Mouse (Mus musculus) embryonic facial prominence, embryonic 12.5 days (tissue): ENCODE results near the gene Tcaim. TPM values are rescaled to one million over a fixed set of nuclear protein-coding genes. Genes with fewer than 3 reads are reported as not detected.
"Not testable (repeated sequence)": the region's sequence is repeated elsewhere in the genome, so short reads cannot be mapped to it uniquely, and the experiment has no call there.

ENCODE experiments used
- ATAC-seq: fragments of 200-750 bp; cut with Nextera tagmentation; 2 replicates; pipeline ENCODE4 v1.8.0; 2017; ENCODE audit not compliant: insufficient number of reproducible peaks, insufficient read depth, low FRiP score, low TSS enrichment
- H3K27ac ChIP-seq: fragments of 300-500 bp; sonication (generic); 2 replicates; pipeline ENCODE4 v1.5.1; 2016; ENCODE audit warnings: mild to moderate bottlenecking
- H3K27me3 ChIP-seq: fragments of 300-500 bp; sonication (generic); 2 replicates; pipeline ENCODE4 v1.6.1; 2016; ENCODE audit warnings: mild to moderate bottlenecking, moderate library complexity
- H3K36me3 ChIP-seq: fragments of 300-500 bp; sonication (generic); 2 replicates; pipeline ENCODE4 v1.6.1; 2016; ENCODE audit warnings: mild to moderate bottlenecking
- H3K4me1 ChIP-seq: fragments of 300-500 bp; sonication (generic); 2 replicates; pipeline ENCODE4 v1.6.1; 2016
- H3K4me2 ChIP-seq: fragments of 300-500 bp; sonication (generic); replicated peaks from 2 replicates; pipeline ENCODE4 v1.6.1; 2016; ENCODE audit warnings: mild to moderate bottlenecking, moderate library complexity
- H3K4me3 ChIP-seq: fragments of 300-500 bp; sonication (generic); 2 replicates; pipeline ENCODE4 v1.5.1; 2016; ENCODE audit warnings: mild to moderate bottlenecking
- H3K9ac ChIP-seq: fragments of 300-500 bp; sonication (generic); 2 replicates; pipeline ENCODE4 v1.6.1; 2016; ENCODE audit warnings: mild to moderate bottlenecking, moderate library complexity
- H3K9me3 ChIP-seq: fragments of 300-500 bp; sonication (generic); 2 replicates; pipeline ENCODE4 v1.6.1; 2016; ENCODE audit warnings: mild to moderate bottlenecking, moderate library complexity
- WGBS: fragments of 180-500 bp; shearing (Covaris S2); methylation state at CpG from one replicate; pipeline ENCODE4 v1.1.7; 2016; 5-methylcytosine and 5-hydroxymethylcytosine counted together
- polyA plus RNA-seq: library from polyadenylated mRNA; unstranded; fragments of >200 nt; fragmentation: Nextera tagmentation; extraction: Ambion mirVana; gene quantifications from 2 replicates; pipeline ENCODE4 v1.2.1, GENCODE M21; 2016

The Tcaim gene
- polyA plus RNA-seq, 1 experiment from 2014 or later, result 7.6 TPM

DNA sequence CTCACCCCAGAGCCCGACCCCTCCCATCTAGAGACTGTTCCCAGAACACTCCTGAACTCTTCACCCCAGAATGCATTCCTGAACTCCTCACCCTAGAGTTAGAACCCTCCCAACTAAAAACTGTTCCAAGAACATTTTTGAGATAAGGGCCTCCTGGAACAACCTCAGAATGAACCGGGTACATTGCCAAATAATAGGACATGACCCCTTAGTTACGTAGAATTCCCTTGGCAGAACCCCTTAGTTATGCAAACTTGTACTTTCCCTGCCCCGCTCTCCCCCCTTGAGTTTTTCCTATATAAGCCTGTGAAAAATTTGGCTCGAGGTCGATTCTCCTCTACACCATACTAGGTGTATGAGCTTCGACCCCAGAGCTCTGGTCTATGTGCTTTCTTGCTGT, 49.8 kb downstream of the Tcaim start:
- H3K9me3 ChIP-seq, H3K4me2 ChIP-seq, H3K27ac ChIP-seq, H3K9ac ChIP-seq, ATAC-seq, H3K27me3 ChIP-seq, H3K4me1 ChIP-seq, H3K4me3 ChIP-seq: not testable (repeated sequence)
- 97% methylated on average over 2 of the region's 7 CpGs for WGBS
- peaks cover 91% of the 10 kb centered on the region for H3K36me3 ChIP-seq

DNA sequence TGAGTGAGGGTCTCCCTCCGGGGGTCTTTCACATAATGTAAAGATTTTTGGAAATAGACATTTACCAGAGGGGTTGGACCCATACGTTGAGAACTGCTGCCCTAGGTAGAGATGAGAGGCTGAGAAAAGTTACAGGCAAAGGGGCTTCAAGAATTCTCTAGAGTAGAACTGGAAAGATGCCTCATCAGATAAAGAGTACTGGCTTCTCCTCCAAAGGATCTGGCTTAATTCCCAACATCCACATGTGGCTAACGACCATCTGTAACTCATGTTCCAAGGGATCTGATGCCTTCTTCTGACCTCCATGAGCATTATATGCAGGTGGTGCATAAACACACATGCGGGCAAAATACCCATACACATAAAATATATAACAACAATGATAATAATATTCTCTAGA, 50.3 kb downstream of the Tcaim start:
- H3K4me1 ChIP-seq, result no peaks in the 10 kb centered on the region
- no peak overlapping the region for H3K4me2 ChIP-seq
- no peaks in the 10 kb centered on the region for H3K27me3 ChIP-seq
- no peaks in the 10 kb centered on the region; the same call in 1 of the 2 replicates for H3K9me3 ChIP-seq
- WGBS, result 92% methylated on average over 4 of the region's 4 CpGs
- ATAC-seq, result no peak
- H3K27ac ChIP-seq, result no peak overlapping the region
- no peak overlapping the region for H3K9ac ChIP-seq
- peaks cover 91% of the 10 kb centered on the region for H3K36me3 ChIP-seq
- H3K4me3 ChIP-seq, result no peak overlapping the region

DNA sequence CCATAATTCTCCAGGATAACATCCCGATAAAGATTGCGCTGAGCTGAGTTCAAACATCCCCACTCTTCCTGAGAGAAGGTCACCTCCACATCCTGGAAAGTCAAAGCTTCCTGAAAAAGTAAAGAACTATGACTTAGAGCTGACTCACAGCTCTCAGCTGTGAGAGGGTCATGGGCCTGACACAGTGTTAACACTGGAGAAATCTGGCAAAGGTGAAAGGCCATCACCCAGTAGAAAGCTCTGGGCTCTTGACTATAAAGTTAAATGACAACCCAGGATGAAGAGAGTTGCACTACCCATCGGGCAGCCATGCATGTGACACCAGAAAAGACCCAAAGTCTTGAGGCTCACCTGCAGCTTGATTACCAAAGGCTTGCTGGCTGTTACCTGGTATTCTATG, 51.4 kb downstream of the Tcaim start:
- Histone ChIP-seq H3K4me2 (no peak overlapping the region), H3K4me3 (no peak overlapping the region), H3K27me3 (no peaks in the 10 kb centered on the region), H3K36me3 (peaks cover 91% of the 10 kb centered on the region), H3K9ac (no peak overlapping the region), H3K4me1 (no peaks in the 10 kb centered on the region), H3K9me3 (no peaks in the 10 kb centered on the region; the same call in 1 of the 2 replicates), H3K27ac (no peak overlapping the region)
- WGBS, result 97% methylated on average over 3 of the region's 3 CpGs
- ATAC-seq, result no peak

DNA sequence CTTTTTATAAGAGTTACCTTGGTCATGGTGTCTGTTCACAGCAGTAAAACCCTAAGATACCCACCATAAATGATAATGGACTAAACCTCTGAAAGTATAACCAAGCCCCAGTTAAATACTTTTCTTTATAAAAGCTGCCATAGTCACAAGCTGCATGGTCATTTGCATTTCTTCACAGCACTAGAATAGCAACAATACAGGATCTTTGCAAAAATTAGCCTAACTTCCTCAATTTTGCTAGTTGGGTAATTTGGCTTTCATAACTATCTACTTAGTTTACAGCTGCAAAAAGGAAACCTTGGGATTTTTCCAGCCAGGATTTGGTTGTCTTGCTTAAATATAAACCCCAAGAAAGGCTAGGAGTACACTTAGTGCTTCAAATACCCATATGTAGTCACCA, 55.4 kb downstream of the Tcaim start:
- peaks cover 63% of the 10 kb centered on the region for H3K36me3 ChIP-seq
- no peak for ATAC-seq
- H3K9ac ChIP-seq, result no peak overlapping the region
- H3K27ac ChIP-seq, result no peak overlapping the region
- no peaks in the 10 kb centered on the region for H3K27me3 ChIP-seq
- H3K9me3 ChIP-seq, result no peaks in the 10 kb centered on the region; the same call in 1 of the 2 replicates
- peaks cover 15% of the 10 kb centered on the region for H3K4me1 ChIP-seq
- H3K4me3 ChIP-seq, result no peak overlapping the region
- H3K4me2 ChIP-seq, result no peak overlapping the region

DNA sequence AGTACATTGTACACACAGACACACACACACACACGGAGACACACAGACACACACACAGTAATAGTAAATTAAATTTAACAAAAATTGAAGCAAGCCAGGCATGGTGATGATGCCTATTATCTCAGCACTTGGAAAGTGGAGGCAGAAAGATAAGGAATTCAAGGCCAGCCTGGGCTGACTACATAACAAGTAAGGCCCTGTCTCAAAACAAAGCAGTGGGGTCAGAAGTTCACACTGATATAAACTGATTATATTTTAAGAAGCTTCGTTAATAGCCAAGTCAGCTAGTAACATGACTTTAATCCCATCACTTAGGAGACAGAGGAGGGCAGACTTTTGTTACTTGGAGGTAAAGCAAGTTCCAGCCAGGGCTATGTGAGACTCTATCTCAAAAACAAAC, 58.4 kb downstream of the Tcaim start:
- Histone ChIP-seq H3K9me3 (no peaks in the 10 kb centered on the region; the same call in 1 of the 2 replicates), H3K27ac (no peak overlapping the region), H3K36me3 (peaks cover 37% of the 10 kb centered on the region), H3K9ac (no peak overlapping the region), H3K4me3 (no peak overlapping the region), H3K27me3 (no peaks in the 10 kb centered on the region), H3K4me1 (peaks cover 15% of the 10 kb centered on the region), H3K4me2 (no peak overlapping the region)
- no peak for ATAC-seq
- WGBS, result 91% methylated on average over 2 of the region's 2 CpGs

DNA sequence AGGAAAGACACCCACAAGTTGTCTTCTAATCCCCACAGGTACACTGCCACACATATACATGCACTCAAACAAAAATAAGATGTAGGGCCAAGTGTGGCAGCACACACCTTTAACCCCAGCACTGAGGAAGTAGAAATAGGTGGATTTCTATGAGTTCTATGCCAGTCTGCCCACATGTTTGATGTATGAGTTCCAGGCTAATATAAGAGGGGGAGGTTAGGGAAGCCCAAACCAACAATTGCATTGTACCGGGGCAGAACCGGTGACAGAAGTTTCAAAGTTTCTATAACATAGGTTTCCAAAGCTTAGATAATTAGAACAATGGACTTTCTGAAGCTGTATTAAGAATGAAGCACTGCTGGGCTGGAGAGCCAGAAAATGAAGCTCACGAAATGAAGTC, 59.5 kb downstream of the Tcaim start:
- Histone ChIP-seq H3K9ac (peak overlapping the region; percentile 89), H3K9me3 (no peaks in the 10 kb centered on the region; the same call in 1 of the 2 replicates), H3K4me2 (peak overlapping the region; percentile 65), H3K27me3 (no peaks in the 10 kb centered on the region), H3K4me3 (peak overlapping the region; percentile 86), H3K27ac (no peak overlapping the region), H3K4me1 (peaks cover 15% of the 10 kb centered on the region), H3K36me3 (peaks cover 27% of the 10 kb centered on the region)
- 64% methylated on average over 3 of the region's 3 CpGs for WGBS
- ATAC-seq, result no peak

DNA sequence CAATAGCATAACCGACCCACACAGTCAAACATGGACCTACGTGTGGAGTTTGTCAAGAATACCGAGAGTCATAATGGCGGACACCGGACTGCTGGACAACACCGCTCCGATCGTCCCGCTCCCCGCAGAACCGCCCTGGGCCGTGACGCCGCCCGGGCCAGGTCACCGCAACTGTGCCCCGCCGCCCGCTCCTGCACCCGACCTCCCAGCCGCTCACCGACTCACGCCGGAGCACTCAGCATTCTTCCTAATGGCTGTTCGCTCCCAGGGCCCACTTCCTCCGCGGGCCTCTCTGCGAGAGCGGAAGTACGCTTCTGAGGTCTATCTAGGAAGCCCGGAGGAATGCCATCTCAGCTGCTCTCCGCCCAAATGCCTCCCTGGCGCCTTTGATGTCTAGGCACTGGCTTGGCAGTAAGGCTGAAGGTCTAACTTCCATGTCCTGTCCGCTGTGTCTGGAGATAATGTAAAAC, 60.4 kb downstream of the Tcaim start, which contains the start of gene Zfp445:
Gene Zfp445, minus strand, starts transcription at position 310 of the 470 bp plus-strand sequence.
- Histone ChIP-seq H3K27me3 (no peaks in the 10 kb centered on the region), H3K9ac (peak within 1 kb of the TSS; percentile 89), H3K36me3 (peaks cover 18% of the 10 kb centered on the region), H3K9me3 (no peaks in the 10 kb centered on the region), H3K27ac (peak within 1 kb of the TSS; percentile 77; the same call in 1 of the 2 replicates), H3K4me2 (peak within 1 kb of the TSS; percentile 65), H3K4me3 (peak within 1 kb of the TSS; percentile 86), H3K4me1 (peaks cover 15% of the 10 kb centered on the region)
- 1% methylated on average over 34 of the region's 34 CpGs for WGBS
- peak; percentile 88 for ATAC-seq

DNA sequence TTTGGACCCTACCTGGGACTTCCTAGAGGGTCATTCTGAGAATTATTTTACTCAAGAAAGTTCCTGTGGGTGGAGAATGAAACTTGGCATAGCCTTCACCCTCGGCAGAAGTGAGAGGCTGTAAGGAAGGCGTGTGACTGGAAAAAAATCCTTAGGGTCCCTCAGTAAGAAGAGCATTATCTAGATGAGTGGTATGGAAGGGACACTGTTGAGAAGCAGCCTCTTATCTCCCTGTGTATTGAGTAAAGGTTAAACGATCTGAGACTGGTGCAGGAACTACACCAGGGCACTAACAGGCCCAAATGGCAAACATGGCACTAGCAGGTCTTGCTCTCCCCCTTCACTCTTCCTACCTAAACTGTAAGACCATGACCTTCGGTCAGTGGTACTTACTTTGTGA, 60.9 kb downstream of the Tcaim start:
- Histone ChIP-seq H3K4me2 (peak overlapping the region; percentile 65), H3K27me3 (no peaks in the 10 kb centered on the region), H3K9ac (no peak overlapping the region), H3K36me3 (peaks cover 13% of the 10 kb centered on the region), H3K4me1 (peaks cover 15% of the 10 kb centered on the region), H3K4me3 (peak overlapping the region; percentile 86), H3K9me3 (no peaks in the 10 kb centered on the region), H3K27ac (no peak overlapping the region)
- WGBS, result 83% methylated on average over 4 of the region's 4 CpGs
- ATAC-seq, result no peak

DNA sequence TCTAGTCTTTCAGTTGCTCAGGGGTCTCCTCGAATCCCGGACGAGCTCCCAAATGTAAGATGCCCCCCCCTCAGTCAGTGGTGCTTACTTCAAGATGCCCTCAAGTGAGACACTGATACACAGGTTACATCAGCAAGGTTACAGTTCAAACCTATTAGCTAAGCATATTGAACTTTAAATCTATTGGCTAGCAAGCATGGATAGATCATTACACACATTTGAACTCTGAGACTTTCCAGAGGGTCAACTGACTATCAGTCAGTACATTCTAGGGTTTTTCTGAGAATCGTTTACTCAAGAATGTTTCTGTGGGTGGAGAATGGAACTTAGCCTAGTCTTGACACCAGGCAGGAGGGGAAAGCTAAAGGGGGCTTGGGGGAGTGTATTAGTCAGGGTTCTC, 67.3 kb downstream of the Tcaim start:
- Histone ChIP-seq H3K36me3 (no peaks in the 10 kb centered on the region), H3K9ac (no peak overlapping the region), H3K4me2 (no peak overlapping the region), H3K27me3 (no peaks in the 10 kb centered on the region), H3K9me3 (no peaks in the 10 kb centered on the region), H3K4me1 (no peaks in the 10 kb centered on the region), H3K27ac (no peak overlapping the region), H3K4me3 (no peak overlapping the region)
- WGBS, result 86% methylated on average over 4 of the region's 4 CpGs
- no peak for ATAC-seq

DNA sequence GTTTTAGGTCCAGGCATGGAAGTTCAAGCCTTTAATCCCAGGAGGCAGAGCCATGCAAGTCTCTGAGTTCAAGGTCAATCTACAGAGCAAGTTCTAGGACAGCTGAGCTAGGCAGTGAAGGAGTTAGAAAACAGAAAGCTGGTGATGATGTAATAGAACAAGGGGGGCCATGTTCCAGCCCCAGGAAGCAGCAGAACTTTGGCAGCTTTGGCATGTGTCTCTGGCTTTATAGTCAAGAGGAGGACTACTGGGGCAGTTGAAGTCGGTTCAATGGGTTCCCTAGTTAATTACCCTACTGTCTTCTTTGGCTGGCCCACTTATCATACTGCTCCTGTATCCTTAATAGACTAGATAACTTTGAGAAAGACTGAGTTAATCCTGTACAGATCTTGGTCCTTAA, 69.3 kb downstream of the Tcaim start:
- Histone ChIP-seq H3K27ac (no peak overlapping the region), H3K4me1 (no peaks in the 10 kb centered on the region), H3K9me3 (no peaks in the 10 kb centered on the region), H3K9ac (no peak overlapping the region), H3K36me3 (no peaks in the 10 kb centered on the region), H3K27me3 (no peaks in the 10 kb centered on the region), H3K4me2 (no peak overlapping the region), H3K4me3 (no peak overlapping the region)
- WGBS, result 77% methylated on average over 1 of the region's 1 CpGs
- ATAC-seq, result no peak

DNA sequence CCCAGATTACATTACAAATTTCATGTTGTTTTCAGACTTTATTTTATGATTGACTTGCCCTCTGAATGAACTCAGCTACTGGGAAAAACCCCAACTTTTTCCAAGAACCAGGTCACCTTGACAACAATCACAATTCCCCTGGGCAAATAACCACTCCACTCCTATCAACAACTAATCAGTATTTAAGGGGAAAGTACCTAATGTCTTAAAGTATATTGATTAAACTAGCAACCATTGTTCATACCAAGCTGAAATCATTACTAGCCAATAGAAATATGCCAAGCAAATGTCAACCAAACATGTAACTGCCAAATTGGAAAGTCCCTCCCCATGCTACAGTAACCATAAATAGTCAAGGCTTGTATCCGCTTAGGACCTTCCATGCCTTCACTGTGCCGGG, 69.8 kb downstream of the Tcaim start:
- Histone ChIP-seq H3K9ac (no peak overlapping the region), H3K36me3 (no peaks in the 10 kb centered on the region), H3K4me3 (no peak overlapping the region), H3K4me1 (no peaks in the 10 kb centered on the region), H3K27me3 (no peaks in the 10 kb centered on the region), H3K27ac (no peak overlapping the region), H3K9me3 (no peaks in the 10 kb centered on the region), H3K4me2 (no peak overlapping the region)
- WGBS, result 92% methylated on average over 2 of the region's 2 CpGs
- no peak for ATAC-seq

DNA sequence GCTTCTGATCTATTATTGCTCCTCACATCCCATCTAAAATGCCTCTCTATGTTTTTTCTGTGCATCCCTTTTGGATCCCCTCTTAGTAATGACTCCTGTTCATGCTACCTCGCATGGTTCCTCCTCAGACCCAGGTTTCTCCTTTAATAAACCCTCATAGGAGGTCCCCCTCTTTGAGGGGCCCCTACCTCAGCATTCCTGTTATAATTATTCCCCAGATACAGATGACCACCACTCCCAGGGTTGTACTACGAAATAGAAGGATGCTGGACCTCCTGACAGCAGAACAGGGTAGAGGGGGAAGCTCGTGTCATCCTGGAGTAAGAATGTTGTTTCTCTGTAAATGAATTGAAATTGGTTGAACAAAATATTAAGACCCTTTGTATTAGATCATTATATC, 80.0 kb downstream of the Tcaim start, which contains the start of gene Zkscan7:
Gene Zkscan7, plus strand, starts transcription at position 301 of the 400 bp plus-strand sequence.
- Histone ChIP-seq H3K36me3 (peaks cover 5% of the 10 kb centered on the region; the same call in 1 of the 2 replicates), H3K4me3 (peak within 1 kb of the TSS; percentile 76), H3K27ac (no peak within 1 kb of the TSS), H3K4me1 (peaks cover 4% of the 10 kb centered on the region; the same call in 1 of the 2 replicates), H3K9me3 (no peaks in the 10 kb centered on the region), H3K4me2 (peak within 1 kb of the TSS; percentile 77), H3K27me3 (no peaks in the 10 kb centered on the region), H3K9ac (no peak within 1 kb of the TSS)
- WGBS, result 87% methylated on average over 3 of the region's 3 CpGs
- ATAC-seq, result no peak
